Mouse (Mus musculus) ES-Bruce4 (cell line): ENCODE measurements around the gene Myo6.

Source experiments
- CTCF ChIP-seq: IDR thresholded peaks from one replicate; pipeline ENCODE4 v1.8.1; 2011; ENCODE audit warnings: low read depth, low read length
- POLR2A ChIP-seq: IDR thresholded peaks from one replicate; pipeline ENCODE4 v1.8.1; 2011; ENCODE audit warnings: low read length; ENCODE audit not compliant: insufficient read depth

DNA sequence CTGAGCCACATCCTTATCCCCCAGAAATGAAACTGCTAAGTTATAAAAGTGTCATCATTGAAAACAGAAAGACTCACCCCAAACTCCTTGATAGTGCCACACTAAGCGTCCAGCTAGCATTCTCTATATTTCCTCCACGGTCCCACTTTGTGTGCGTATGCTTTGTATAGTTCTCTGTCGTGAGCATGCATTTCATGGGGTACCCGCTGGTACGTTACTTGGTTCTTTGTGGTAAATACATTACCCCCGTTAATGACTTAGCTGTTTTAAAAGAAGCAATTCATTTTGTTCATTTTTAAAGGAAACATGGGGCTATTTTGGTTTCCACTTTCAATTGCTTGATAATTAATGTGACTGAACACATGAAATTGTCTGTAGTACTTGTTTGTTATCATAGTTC is 122.0 kb downstream of the Myo6 start:
- TF ChIP-seq CTCF (no peak), POLR2A (no peak)
